Comparison of ENCODE assay signal across 9 mouse cellular contexts in the genomic region with DNA sequence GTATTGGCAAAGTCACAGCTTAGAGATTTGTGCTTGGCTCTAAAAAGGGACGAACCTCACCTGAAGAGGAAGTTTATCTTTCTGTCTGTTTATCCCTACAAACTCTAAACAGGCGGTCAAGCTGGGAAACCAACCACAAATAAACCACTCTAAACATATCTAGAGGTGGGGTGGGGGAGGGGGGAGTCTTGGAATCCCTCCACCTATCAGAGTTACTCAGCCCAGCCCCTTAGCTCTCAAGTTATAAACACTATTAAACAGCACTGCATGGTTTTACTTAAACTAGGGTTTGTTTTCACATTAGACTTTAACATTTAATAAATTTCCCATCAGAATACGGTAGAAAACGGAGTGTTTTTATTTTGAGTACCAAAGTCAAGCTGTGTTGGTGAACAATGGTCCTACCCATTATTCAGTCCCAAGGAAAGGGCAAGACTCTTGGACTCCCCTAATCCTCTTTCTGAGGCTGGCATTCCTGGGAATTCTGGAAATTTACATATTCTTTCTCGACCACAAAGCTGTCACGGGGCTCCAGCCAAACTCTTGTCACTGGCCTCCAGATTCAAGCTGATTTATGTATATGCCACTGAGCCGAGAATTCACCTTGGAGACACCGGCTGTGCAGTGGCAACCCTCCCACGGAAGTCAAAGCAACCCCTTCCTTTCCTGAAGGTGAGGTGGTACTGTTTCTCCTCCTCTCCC.
DNase-seq lines count a peak whose midpoint lies in the region; ATAC-seq lines count a peak whose summit lies in the region.
"Had no signal": no experiment of that assay in that cellular context is flagged by ENCODE, and none has a peak within 500 bp of the region (broad histone marks: within the 10 kb centered on the region; RNA-seq: fewer than 3 reads in every experiment).

No protein-coding gene starts in this region.

- WGBS in embryonic facial prominence, embryonic 12.5 days = 34% methylated on average over 9 of the region's 9 CpGs
- 31% methylated on average over 9 of the region's 9 CpGs for WGBS in intestine, embryonic 16.5 days
- WGBS in midbrain, embryonic 14.5 days = 14% methylated on average over 9 of the region's 9 CpGs

- peak; percentile 12 to 72 for DNase-seq in adrenal gland, adult (ENCODE audit: inconsistent age in 2 of 2, low spot score in 1 of 2)
- DNase-seq in adrenal gland, postnatal 4 days (ENCODE audit: low spot score in 2 of 2) = no peak
- peak; percentile 67 for DNase-seq in midbrain, embryonic 14.5 days
- no peak for DNase-seq in layer of hippocampus, postnatal 14 days (ENCODE audit: low spot score in 2 of 2)
- DNase-seq in spleen, postnatal 10 days (ENCODE audit: low spot score in 2 of 2) = no peak
- DNase-seq in testis, postnatal 14 days (ENCODE audit: low spot score) = no peak

- H3K36me3 ChIP-seq in embryonic facial prominence, embryonic 12.5 days = no peaks in the 10 kb centered on the region
- H3K36me3 ChIP-seq in intestine, embryonic 16.5 days (ENCODE audit: control insufficient read depth, insufficient read depth, low read length) = no peaks in the 10 kb centered on the region
- no peaks in the 10 kb centered on the region for H3K36me3 ChIP-seq in midbrain, embryonic 14.5 days (ENCODE audit: control insufficient read depth, insufficient read depth, low read length)

- ATAC-seq in embryonic facial prominence, embryonic 12.5 days (ENCODE audit: insufficient number of reproducible peaks, insufficient read depth, low FRiP score, low TSS enrichment) = no peak
- no peak for ATAC-seq in intestine, embryonic 16.5 days
- ATAC-seq in midbrain, embryonic 14.5 days (ENCODE audit: low FRiP score, low TSS enrichment) = 0 out of 2 replicates have a peak, but pooled peaks have one; percentile 12

- peak overlapping the region; percentile 52 for H3K27ac ChIP-seq in embryonic facial prominence, embryonic 12.5 days
- no peak overlapping the region for H3K27ac ChIP-seq in intestine, embryonic 16.5 days (ENCODE audit: low read length)
- peak overlapping the region; percentile 69 for H3K27ac ChIP-seq in midbrain, embryonic 14.5 days (replicated peaks; ENCODE audit: low read depth, low read length)
- H3K27ac ChIP-seq: left cerebral cortex, adult 2 months had no signal

- H3K4me1 ChIP-seq in embryonic facial prominence, embryonic 12.5 days = peaks cover 35% of the 10 kb centered on the region
- H3K4me1 ChIP-seq in intestine, embryonic 16.5 days (ENCODE audit: control insufficient read depth, insufficient read depth, low read length) = peaks cover 15% of the 10 kb centered on the region; the same call in 1 of the 2 replicates
- H3K4me1 ChIP-seq in midbrain, embryonic 14.5 days (ENCODE audit: control insufficient read depth, insufficient read depth, low read length) = peaks cover 43% of the 10 kb centered on the region

- H3K4me2 ChIP-seq in embryonic facial prominence, embryonic 12.5 days (replicated peaks) = no peak overlapping the region
- peak overlapping the region; percentile 14; the same call in 1 of the 2 replicates for H3K4me2 ChIP-seq in intestine, embryonic 16.5 days (ENCODE audit: low read depth, low read length)
- H3K4me2 ChIP-seq in midbrain, embryonic 14.5 days (ENCODE audit: low read length) = peak overlapping the region; percentile 6; the same call in 1 of the 2 replicates

- no peaks in the 10 kb centered on the region for H3K27me3 ChIP-seq in embryonic facial prominence, embryonic 12.5 days
- no peaks in the 10 kb centered on the region for H3K27me3 ChIP-seq in intestine, embryonic 16.5 days (replicated peaks; ENCODE audit: control insufficient read depth, insufficient read depth, low read length)
- H3K27me3 ChIP-seq in midbrain, embryonic 14.5 days (ENCODE audit: control insufficient read depth, insufficient read depth, low read length) = no peaks in the 10 kb centered on the region

- no peaks in the 10 kb centered on the region for H3K9me3 ChIP-seq in embryonic facial prominence, embryonic 12.5 days
- no peaks in the 10 kb centered on the region for H3K9me3 ChIP-seq in intestine, embryonic 16.5 days (ENCODE audit: control insufficient read depth, low read length)
- no peaks in the 10 kb centered on the region for H3K9me3 ChIP-seq in midbrain, embryonic 14.5 days (ENCODE audit: control insufficient read depth, low read length)

- no peak overlapping the region for H3K9ac ChIP-seq in embryonic facial prominence, embryonic 12.5 days
- H3K9ac ChIP-seq in intestine, embryonic 16.5 days (ENCODE audit: low read depth, low read length) = no peak overlapping the region
- no peak overlapping the region for H3K9ac ChIP-seq in midbrain, embryonic 14.5 days (replicated peaks; ENCODE audit: low read length)

- H3K4me3 ChIP-seq in embryonic facial prominence, embryonic 12.5 days = no peak overlapping the region
- H3K4me3 ChIP-seq in intestine, embryonic 16.5 days (ENCODE audit: low read length) = no peak overlapping the region
- no peak overlapping the region for H3K4me3 ChIP-seq in midbrain, embryonic 14.5 days (replicated peaks; ENCODE audit: low read depth, low read length)
- H3K4me3 ChIP-seq: left cerebral cortex, adult 2 months had no signal

Comparison
In these comparisons a context has a peak if more than half of its experiments do, and no peak if none do; other contexts are left out.
1. DNase-seq: peak in adrenal gland, adult (2 of 2) and midbrain, embryonic 14.5 days (single experiment); none in adrenal gland, postnatal 4 days (0 of 2), layer of hippocampus, postnatal 14 days (0 of 2), spleen, postnatal 10 days (0 of 2) and testis, postnatal 14 days (single experiment).